Mouse (Mus musculus) forebrain, embryonic 13.5 days (tissue): ENCODE data around the gene Zcchc17. TPM values are rescaled to one million over a fixed set of nuclear protein-coding genes. Genes with fewer than 3 reads are reported as not detected.

ENCODE experiments used
- ATAC-seq: fragments of 200-750 bp; cut with Nextera tagmentation; 2 replicates; pipeline ENCODE4 v1.8.0; 2017
- H3K27ac ChIP-seq: fragments of 300-500 bp; sonication (generic); 2 replicates; pipeline ENCODE4 v1.5.1; 2015; ENCODE audit warnings: inconsistent platforms, mild to moderate bottlenecking, moderate library complexity
- H3K27me3 ChIP-seq: fragments of 300-500 bp; sonication (generic); 2 replicates; pipeline ENCODE4 v1.6.1; 2015; ENCODE audit warnings: mild to moderate bottlenecking, inconsistent platforms
- H3K36me3 ChIP-seq: fragments of 300-500 bp; sonication (generic); 2 replicates; pipeline ENCODE4 v1.6.1; 2015; ENCODE audit warnings: mild to moderate bottlenecking, inconsistent platforms; ENCODE audit not compliant: poor library complexity, severe bottlenecking
- H3K4me1 ChIP-seq: fragments of 300-500 bp; sonication (generic); 2 replicates; pipeline ENCODE4 v1.6.1; 2015; ENCODE audit warnings: inconsistent platforms
- H3K4me2 ChIP-seq: fragments of 300-500 bp; sonication (generic); 2 replicates; pipeline ENCODE4 v1.6.1; 2015; ENCODE audit warnings: inconsistent platforms, mild to moderate bottlenecking, moderate library complexity
- H3K4me3 ChIP-seq: fragments of 300-500 bp; sonication (generic); 2 replicates; pipeline ENCODE4 v1.5.1; 2015; ENCODE audit warnings: mild to moderate bottlenecking, inconsistent platforms
- H3K9ac ChIP-seq: fragments of 300-500 bp; sonication (generic); 2 replicates; pipeline ENCODE4 v1.6.1; 2015; ENCODE audit warnings: mild to moderate bottlenecking, inconsistent platforms
- H3K9me3 ChIP-seq: fragments of 300-500 bp; sonication (generic); replicated peaks from 2 replicates; pipeline ENCODE4 v1.6.1; 2016; ENCODE audit warnings: inconsistent platforms
- WGBS: fragments of 180-500 bp; shearing (Covaris S2); methylation state at CpG from one replicate; pipeline ENCODE4 v1.1.7; 2015; 5-methylcytosine and 5-hydroxymethylcytosine counted together
- polyA plus RNA-seq: library from polyadenylated mRNA; unstranded; fragments of >200 nt; fragmentation: Nextera tagmentation; extraction: Ambion mirVana; gene quantifications from 2 replicates; pipeline ENCODE4 v1.2.1, GENCODE M21; 2015

The Zcchc17 gene
- polyA plus RNA-seq, 1 experiment from 2014 or later = 90.5 TPM

DNA sequence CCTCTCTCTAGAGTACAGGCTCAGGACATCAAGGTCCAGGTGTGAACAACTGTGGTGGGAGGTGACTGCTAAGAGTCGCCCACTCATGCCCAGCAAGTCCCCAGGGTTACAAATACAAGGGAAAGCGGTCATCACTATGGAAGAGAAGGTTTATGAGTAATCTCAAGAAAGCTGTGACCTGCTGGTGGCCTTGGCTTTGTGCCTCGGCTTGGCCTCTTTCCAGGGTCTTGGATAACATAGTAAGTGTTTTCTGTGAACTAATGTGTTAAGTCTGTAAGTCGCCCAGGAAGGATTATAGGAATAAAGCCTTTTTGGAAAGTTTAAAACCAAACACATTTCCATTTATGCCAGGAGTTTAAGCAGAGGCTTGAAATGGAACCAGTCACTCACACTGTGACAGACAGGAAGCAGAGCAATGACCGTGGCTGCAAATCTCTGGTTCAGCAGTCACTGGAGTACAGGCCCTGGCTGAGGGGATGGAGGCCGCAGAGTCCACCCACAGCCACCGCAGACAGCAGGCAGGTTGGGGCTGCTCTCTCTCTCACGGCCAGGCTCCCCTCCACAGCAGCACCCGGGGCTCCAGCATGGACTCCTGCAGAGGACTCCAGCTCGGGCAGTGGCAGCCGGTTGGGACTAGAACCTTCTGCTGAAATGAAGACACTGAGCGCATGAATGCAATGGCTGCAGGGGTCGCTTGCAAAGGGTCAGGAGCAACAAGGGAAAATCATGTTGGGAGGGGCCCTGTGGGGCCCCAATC, 43.8 kb downstream of the Zcchc17 start:
- Histone ChIP-seq H3K4me2 (no peak overlapping the region), H3K4me3 (no peak overlapping the region), H3K27me3 (no peaks in the 10 kb centered on the region), H3K9ac (no peak overlapping the region), H3K9me3 (no peaks in the 10 kb centered on the region), H3K36me3 (peaks cover 59% of the 10 kb centered on the region), H3K4me1 (no peaks in the 10 kb centered on the region), H3K27ac (no peak overlapping the region)
- no peak for ATAC-seq
- 79% methylated on average over 13 of the region's 13 CpGs for WGBS

DNA sequence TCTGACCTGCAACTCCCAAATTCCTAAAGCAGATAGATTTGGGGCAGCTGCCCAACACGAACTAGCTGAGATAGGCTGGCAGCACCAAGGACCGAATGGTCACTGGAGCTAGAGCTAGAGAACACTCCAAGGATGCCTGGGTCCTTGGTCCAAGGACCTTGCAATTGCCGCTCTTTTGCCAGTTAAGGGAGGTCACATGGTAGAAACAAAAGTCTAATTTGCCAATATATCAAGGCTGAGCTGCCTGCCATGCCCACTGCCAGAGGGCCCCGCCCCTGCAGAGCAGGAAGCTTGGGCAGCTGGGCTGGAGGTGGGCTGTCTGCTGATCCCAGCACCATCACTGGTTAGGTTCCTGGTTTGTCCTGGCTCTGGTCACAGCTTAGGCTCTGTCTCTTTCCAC, 46.2 kb downstream of the Zcchc17 start:
- 91% methylated on average over 4 of the region's 4 CpGs for WGBS
- ATAC-seq = no peak
- H3K36me3 ChIP-seq = peaks cover 38% of the 10 kb centered on the region

GRCm38 (mm10) chr4:130312526-130312925, 47.2 kb downstream of the Zcchc17 start:
- ATAC-seq = no peak
- 89% methylated on average over 3 of the region's 3 CpGs for WGBS
- no peak overlapping the region for H3K27ac ChIP-seq
- no peak overlapping the region for H3K4me3 ChIP-seq
- H3K27me3 ChIP-seq = peaks cover 27% of the 10 kb centered on the region
- peaks cover 28% of the 10 kb centered on the region for H3K36me3 ChIP-seq
- H3K4me2 ChIP-seq = no peak overlapping the region
- H3K9me3 ChIP-seq = no peaks in the 10 kb centered on the region
- H3K9ac ChIP-seq = no peak overlapping the region
- H3K4me1 ChIP-seq = peaks cover 12% of the 10 kb centered on the region

More for the DNA sequence above, 46.2 kb downstream of the Zcchc17 start:
- Histone ChIP-seq H3K4me1 (peaks cover 7% of the 10 kb centered on the region), H3K9ac (no peak overlapping the region), H3K4me3 (no peak overlapping the region), H3K27me3 (peaks cover 20% of the 10 kb centered on the region), H3K9me3 (no peaks in the 10 kb centered on the region), H3K27ac (no peak overlapping the region), H3K4me2 (no peak overlapping the region)

- WGBS = 47% methylated on average over 8 of the region's 8 CpGs
- H3K27me3 ChIP-seq = peaks cover 53% of the 10 kb centered on the region
- H3K4me3 ChIP-seq = peak overlapping the region; percentile 57
- H3K9ac ChIP-seq = peak overlapping the region; percentile 63
- ATAC-seq = no peak
- no peaks in the 10 kb centered on the region for H3K9me3 ChIP-seq
- H3K36me3 ChIP-seq = peaks cover 10% of the 10 kb centered on the region
- H3K27ac ChIP-seq = no peak overlapping the region
- H3K4me1 ChIP-seq = peaks cover 14% of the 10 kb centered on the region
- H3K4me2 ChIP-seq = peak overlapping the region; percentile 91
Measured at GRCm38 (mm10) chr4:130309254-130309653, 50.5 kb downstream of the Zcchc17 start.

DNA sequence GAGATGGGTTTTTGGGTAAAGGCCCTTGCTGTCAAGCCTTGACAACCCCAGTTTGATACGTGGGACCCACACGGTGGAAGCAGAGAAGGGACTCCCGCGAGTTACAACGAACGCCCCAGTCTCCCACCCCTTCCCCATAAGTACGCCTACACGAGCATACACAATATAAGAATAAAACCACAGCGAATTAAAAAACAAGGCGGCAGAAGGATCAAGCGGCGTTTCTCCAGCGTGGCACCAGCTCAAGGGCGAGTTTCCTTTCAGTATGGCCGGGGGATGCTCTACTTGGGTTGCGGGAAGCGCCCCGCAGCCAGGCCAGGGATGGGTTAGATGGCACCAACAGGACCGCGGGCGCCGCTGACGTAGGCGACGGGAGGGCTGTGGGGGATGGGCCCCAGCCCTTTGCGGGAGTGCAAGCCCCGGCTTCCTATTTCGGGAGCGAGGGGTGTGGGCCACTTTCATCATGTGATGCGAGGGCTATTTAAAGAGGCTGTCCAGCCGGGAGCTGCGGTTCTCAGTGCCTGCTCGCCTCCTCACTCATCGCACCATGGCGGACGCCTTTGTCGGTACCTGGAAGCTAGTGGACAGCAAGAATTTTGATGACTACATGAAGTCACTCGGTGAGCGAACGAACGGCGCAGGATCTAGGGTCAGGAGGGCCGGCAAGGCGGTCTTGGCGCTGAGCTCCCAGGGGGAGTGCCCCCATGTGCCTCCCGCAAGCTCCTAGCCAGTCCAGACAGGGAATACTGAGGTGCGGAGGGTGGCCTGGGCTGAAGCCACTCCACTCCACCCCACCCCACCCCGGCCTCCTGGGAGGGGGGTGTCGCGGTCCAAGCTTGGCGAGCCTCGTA, 51.3 kb downstream of the Zcchc17 start, which contains the start of the genes Fabp3 and Gm10570:
Gene Fabp3, plus strand, starts transcription at position 365 of the 851 bp plus-strand sequence.
Gene Gm10570, minus strand, starts transcription at position 444 of the 851 bp plus-strand sequence.
- H3K4me2 ChIP-seq = peak within 1 kb of the TSS; percentile 91
- peak within 1 kb of the TSS; percentile 57 for H3K4me3 ChIP-seq
- peaks cover 2% of the 10 kb centered on the region for H3K36me3 ChIP-seq
- peaks cover 14% of the 10 kb centered on the region for H3K4me1 ChIP-seq
- H3K27me3 ChIP-seq = peaks cover 54% of the 10 kb centered on the region
- H3K9ac ChIP-seq = peak within 1 kb of the TSS; percentile 63
- H3K9me3 ChIP-seq = no peaks in the 10 kb centered on the region
- under 1% methylated on average over 52 of the region's 52 CpGs for WGBS
- H3K27ac ChIP-seq = no peak within 1 kb of the TSS
- ATAC-seq = peak; percentile 68

- Histone ChIP-seq H3K4me3 (peak overlapping the region; percentile 57), H3K4me2 (peak overlapping the region; percentile 91), H3K9me3 (no peaks in the 10 kb centered on the region), H3K36me3 (no peaks in the 10 kb centered on the region), H3K4me1 (peaks cover 14% of the 10 kb centered on the region), H3K27ac (no peak overlapping the region), H3K27me3 (peaks cover 54% of the 10 kb centered on the region), H3K9ac (peak overlapping the region; percentile 63)
- 0% methylated on average over 22 of the region's 23 CpGs for WGBS
- ATAC-seq = peak; percentile 23; the same call in 1 of the 2 replicates
Measured at GRCm38 (mm10) chr4:130307851-130308230, 51.9 kb downstream of the Zcchc17 start.

DNA sequence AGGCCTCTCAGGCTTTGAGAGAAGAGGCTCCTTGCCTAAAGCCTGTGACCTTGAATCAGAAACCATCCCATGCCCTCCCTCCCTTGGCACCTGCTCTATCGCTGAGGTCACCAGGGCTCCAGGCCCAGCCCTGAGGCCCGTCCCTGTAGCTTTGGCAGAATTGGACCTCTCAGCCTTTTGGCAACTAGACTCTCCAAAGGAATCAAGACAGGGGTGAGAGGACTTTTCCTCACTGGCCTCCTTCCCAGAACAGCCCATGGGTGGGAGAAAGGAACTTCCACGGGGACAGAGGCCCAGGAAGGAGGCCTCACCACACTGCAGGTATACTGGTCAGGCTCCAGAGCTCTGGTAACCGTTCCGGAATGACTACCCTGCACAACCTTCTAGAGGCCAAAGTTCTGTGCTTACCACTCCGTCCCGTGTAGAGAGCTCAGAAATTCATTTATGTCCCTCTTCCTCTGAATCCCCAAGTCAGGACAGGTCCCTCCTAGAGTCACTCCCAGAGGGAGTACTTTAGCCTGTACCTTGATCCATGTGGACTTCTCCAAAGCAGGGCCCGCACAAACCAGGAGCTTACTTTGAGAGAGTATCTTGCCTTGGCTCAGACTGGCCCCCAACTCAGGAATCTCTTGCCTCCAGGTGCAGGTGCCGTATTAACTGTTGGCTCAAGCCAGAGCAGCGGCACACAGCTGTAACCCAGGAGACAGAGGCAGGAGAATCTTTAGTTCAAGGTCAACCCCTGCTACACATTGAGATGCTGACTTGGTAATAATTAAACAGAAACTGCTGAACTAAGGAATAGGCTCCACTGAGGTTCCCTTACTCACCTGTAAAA, 52.7 kb downstream of the Zcchc17 start:
- no peak for ATAC-seq
- H3K4me1 ChIP-seq = peaks cover 14% of the 10 kb centered on the region
- no peak overlapping the region for H3K27ac ChIP-seq
- peaks cover 54% of the 10 kb centered on the region for H3K27me3 ChIP-seq
- H3K36me3 ChIP-seq = no peaks in the 10 kb centered on the region
- no peak overlapping the region for H3K9ac ChIP-seq
- peak overlapping the region; percentile 91; the same call in 1 of the 2 replicates for H3K4me2 ChIP-seq
- H3K9me3 ChIP-seq = no peaks in the 10 kb centered on the region
- 76% methylated on average over 10 of the region's 10 CpGs for WGBS
- H3K4me3 ChIP-seq = no peak overlapping the region

- Histone ChIP-seq H3K9me3 (no peaks in the 10 kb centered on the region), H3K36me3 (no peaks in the 10 kb centered on the region), H3K27ac (no peak overlapping the region), H3K4me3 (no peak overlapping the region), H3K9ac (no peak overlapping the region), H3K27me3 (peaks cover 46% of the 10 kb centered on the region), H3K4me2 (no peak overlapping the region), H3K4me1 (peaks cover 14% of the 10 kb centered on the region)
- 27% methylated on average over 3 of the region's 3 CpGs for WGBS
- ATAC-seq = no peak
Measured at GRCm38 (mm10) chr4:130304746-130305145, 55.0 kb downstream of the Zcchc17 start.

- Histone ChIP-seq H3K27me3 (peaks cover 26% of the 10 kb centered on the region), H3K9me3 (no peaks in the 10 kb centered on the region)
- 45% methylated on average over 12 of the region's 12 CpGs for WGBS
Measured at GRCm38 (mm10) chr4:130302285-130302870, 57.4 kb downstream of the Zcchc17 start.

DNA sequence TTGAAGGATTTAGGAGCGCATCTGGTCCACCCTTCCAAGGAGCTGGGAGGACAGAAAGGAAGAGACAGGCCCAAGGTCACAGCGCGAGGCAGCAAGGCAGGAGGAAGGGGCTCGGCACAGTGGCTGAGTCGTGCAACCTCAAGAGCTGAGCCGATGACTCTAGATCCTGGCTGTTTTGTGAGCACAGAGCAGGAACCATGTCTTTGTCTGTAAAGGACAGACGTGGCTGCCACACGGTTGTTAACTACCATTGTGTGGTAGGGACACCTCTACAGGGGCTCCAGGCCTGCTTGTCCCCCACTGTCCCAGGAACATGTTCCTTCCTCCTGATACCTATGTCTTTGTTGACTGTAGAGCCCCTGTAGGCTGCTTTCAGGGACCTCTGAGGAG, 60.1 kb downstream of the Zcchc17 start:
- Histone ChIP-seq H3K4me3 (no peak overlapping the region), H3K27me3 (0 out of 2 replicates have a peak, but pooled peaks cover 4% of the 10 kb centered on the region), H3K9ac (no peak overlapping the region), H3K36me3 (no peaks in the 10 kb centered on the region), H3K4me2 (no peak overlapping the region), H3K27ac (no peak overlapping the region), H3K9me3 (no peaks in the 10 kb centered on the region), H3K4me1 (no peaks in the 10 kb centered on the region)
- 73% methylated on average over 8 of the region's 8 CpGs for WGBS
- ATAC-seq = no peak

More at GRCm38 (mm10) chr4:130302285-130302870, 57.4 kb downstream of the Zcchc17 start:
- Histone ChIP-seq H3K4me1 (no peaks in the 10 kb centered on the region), H3K4me3 (no peak overlapping the region), H3K27ac (no peak overlapping the region), H3K4me2 (no peak overlapping the region), H3K9ac (no peak overlapping the region), H3K36me3 (no peaks in the 10 kb centered on the region)
- no peak for ATAC-seq

DNA sequence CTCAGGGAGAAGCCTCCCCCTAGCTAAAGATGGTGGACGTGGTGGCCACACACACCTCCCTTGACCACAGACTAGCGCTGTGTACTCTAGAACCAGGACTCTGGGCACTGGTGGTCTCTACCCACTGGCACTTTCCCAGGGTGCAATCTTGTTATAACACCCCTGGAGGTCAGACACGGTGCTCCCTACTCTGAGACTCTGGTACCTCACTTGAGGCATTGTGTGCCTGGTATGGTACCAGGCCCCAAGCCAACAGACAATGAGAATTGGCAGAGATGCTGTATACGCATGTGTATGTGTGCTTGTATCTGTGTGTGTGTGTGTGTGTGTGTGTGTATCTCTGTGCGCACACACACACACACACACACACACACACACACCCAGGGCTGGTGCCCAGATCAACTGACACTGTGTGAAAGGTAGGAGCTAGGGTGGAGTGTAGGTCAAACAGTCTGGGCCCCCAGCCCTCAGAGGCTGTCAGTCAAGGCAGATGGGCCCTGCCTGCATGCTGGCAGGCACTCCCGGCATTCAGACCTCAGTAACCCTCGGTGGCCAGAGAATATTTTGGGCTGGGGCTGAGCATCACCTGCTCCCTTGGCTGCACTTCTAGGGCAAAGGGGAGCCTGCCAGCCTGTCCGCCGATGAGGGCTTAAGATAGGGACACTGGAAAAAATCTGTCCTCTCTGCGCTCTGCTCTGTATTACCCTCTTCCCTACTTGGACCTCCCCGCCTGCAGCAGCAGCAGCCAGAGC, 60.7 kb downstream of the Zcchc17 start:
- no peaks in the 10 kb centered on the region for H3K36me3 ChIP-seq
- 73% methylated on average over 11 of the region's 11 CpGs for WGBS
- no peaks in the 10 kb centered on the region for H3K27me3 ChIP-seq
- H3K4me1 ChIP-seq = no peaks in the 10 kb centered on the region
- no peak overlapping the region for H3K27ac ChIP-seq
- H3K4me2 ChIP-seq = no peak overlapping the region
- H3K9me3 ChIP-seq = no peaks in the 10 kb centered on the region
- H3K9ac ChIP-seq = no peak overlapping the region
- ATAC-seq = no peak
- H3K4me3 ChIP-seq = no peak overlapping the region
